Mouse (Mus musculus) retina, adult 2 months (tissue): ENCODE data around the gene Dennd1b.

Experiments
- DNase-seq: peaks from one replicate; pipeline ENCODE4 v3.0.0-alpha.2; 2012; ENCODE audit warnings: low read depth, low spot score

The Dennd1b gene

GRCm38 (mm10) chr1:139180481-139181149 is 217.4 kb downstream of the Dennd1b start:
- DNase-seq, result no peak

- DNase-seq, result no peak
Measured at GRCm38 (mm10) chr1:139192635-139193034, 229.4 kb downstream of the Dennd1b start.

GRCm38 (mm10) chr1:139194011-139194410 is 230.8 kb downstream of the Dennd1b start:
- DNase-seq, result no peak

GRCm38 (mm10) chr1:139194428-139195028 is 231.3 kb downstream of the Dennd1b start:
- DNase-seq, result no peak

GRCm38 (mm10) chr1:139203026-139203425 is 239.8 kb downstream of the Dennd1b start:
- DNase-seq, result no peak

GRCm38 (mm10) chr1:139206259-139206658 is 243.0 kb downstream of the Dennd1b start:
- no peak for DNase-seq

- no peak for DNase-seq
Measured at GRCm38 (mm10) chr1:139209796-139210195, 246.6 kb downstream of the Dennd1b start.

GRCm38 (mm10) chr1:139210505-139210904 is 247.3 kb downstream of the Dennd1b start:
- DNase-seq, result no peak

- DNase-seq, result no peak
Measured at GRCm38 (mm10) chr1:139215311-139215710, 252.1 kb downstream of the Dennd1b start.

GRCm38 (mm10) chr1:139223804-139224203 is 260.6 kb downstream of the Dennd1b start:
- no peak for DNase-seq

- DNase-seq, result no peak
Measured at GRCm38 (mm10) chr1:139224309-139224949, 261.2 kb downstream of the Dennd1b start.
